Mouse (Mus musculus) MEL (cell line): ENCODE measurements around the gene Sorbs1. TPM values are rescaled to one million over a fixed set of nuclear protein-coding genes. Genes with fewer than 3 reads are reported as not detected.

Experiments
- DNase-seq: peaks from one replicate; pipeline ENCODE4 v3.0.0; 2011; ENCODE audit warnings: low read depth, low spot score
- H3K27ac ChIP-seq: 2 replicates; pipeline ENCODE4 v1.5.1; 2012; ENCODE audit warnings: low read depth, mild to moderate bottlenecking, control low read depth, low read length, moderate library complexity; ENCODE audit not compliant: control insufficient read depth
- H3K27me3 ChIP-seq, 2 experiments: fragments of 150-350 bp in 1 of 2; sonication (generic) in 1 of 2; 2 replicates each; pipeline ENCODE4 v1.6.1; 2012; ENCODE audit warnings: low read length in 2 of 2, mild to moderate bottlenecking in 2 of 2, improper control_type of control experiment in 1 of 2, moderate library complexity in 1 of 2; ENCODE audit not compliant: insufficient read depth in 2 of 2, control insufficient read depth in 1 of 2
- H3K36me3 ChIP-seq, 2 experiments: 2 replicates each; pipeline ENCODE4 v1.6.1; 2012 to 2014; ENCODE audit warnings: low read length in 2 of 2, improper control_type of control experiment in 1 of 2, inconsistent platforms in 1 of 2, mild to moderate bottlenecking in 1 of 2; ENCODE audit not compliant: insufficient read depth in 2 of 2, control insufficient read depth in 1 of 2
- H3K4me1 ChIP-seq, 2 experiments: fragments of 150-350 bp in 1 of 2; sonication (generic) in 1 of 2; 2 replicates each; pipeline ENCODE4 v1.6.1; 2012; ENCODE audit warnings: low read length in 2 of 2, improper control_type of control experiment in 1 of 2, mild to moderate bottlenecking in 1 of 2; ENCODE audit not compliant: insufficient read depth in 2 of 2, control insufficient read depth in 1 of 2
- H3K4me3 ChIP-seq, 2 experiments: fragments of 150-350 bp in 1 of 2; sonication (generic) in 1 of 2; 2 replicates each; pipeline ENCODE4 v1.5.1; 2012; ENCODE audit warnings: low read depth in 2 of 2, low read length in 2 of 2, mild to moderate bottlenecking in 2 of 2, moderate library complexity in 2 of 2, control low read depth in 1 of 2, improper control_type of control experiment in 1 of 2; ENCODE audit not compliant: control insufficient read depth in 1 of 2, insufficient read depth in 1 of 2
- H3K79me2 ChIP-seq: 2 replicates; pipeline ENCODE4 v1.6.1; 2012; ENCODE audit warnings: mild to moderate bottlenecking, low read length, moderate library complexity; ENCODE audit not compliant: control insufficient read depth, poor library complexity, insufficient read depth
- H3K9ac ChIP-seq: 2 replicates; pipeline ENCODE4 v1.6.1; 2012; ENCODE audit warnings: low read depth, mild to moderate bottlenecking, control low read depth, low read length, moderate library complexity; ENCODE audit not compliant: control insufficient read depth, poor library complexity, severe bottlenecking
- H3K9me3 ChIP-seq: fragments of 150-350 bp; sonication (generic); replicated peaks from 2 replicates; pipeline ENCODE4 v1.6.1; 2012; ENCODE audit warnings: mild to moderate bottlenecking, low read length, improper control_type of control experiment, moderate library complexity; ENCODE audit not compliant: insufficient read depth
- CHD2 ChIP-seq: IDR thresholded peaks from 2 replicates; pipeline ENCODE4 v1.6.1; 2011; ENCODE audit warnings: low read length, improper control_type of control experiment
- CTCF ChIP-seq, 3 experiments: IDR thresholded peaks in 2 of 3; conservative IDR thresholded peaks in 1 of 3; 2 replicates each; pipeline ENCODE4 v1.5.1; 2011 to 2012; ENCODE audit warnings: low read length in 3 of 3, low read depth in 2 of 3, mild to moderate bottlenecking in 2 of 3, improper control_type of control experiment in 1 of 3, inconsistent platforms in 1 of 3, mixed read lengths in 1 of 3, moderate library complexity in 1 of 3; ENCODE audit not compliant: control insufficient read depth in 1 of 3, insufficient read depth in 1 of 3, poor library complexity in 1 of 3, severe bottlenecking in 1 of 3
- ELF1 ChIP-seq: IDR thresholded peaks from 2 replicates; pipeline ENCODE4 v1.6.1; 2014; ENCODE audit warnings: low read depth, mild to moderate bottlenecking, inconsistent platforms, low read length, improper control_type of control experiment, moderate library complexity
- EP300 ChIP-seq, 2 experiments: IDR thresholded peaks; 2 replicates each; pipeline ENCODE4 v1.6.1; 2011; ENCODE audit warnings: improper control_type of control experiment in 2 of 2, low read length in 2 of 2, low read depth in 1 of 2, mild to moderate bottlenecking in 1 of 2
- ETS1 ChIP-seq: IDR thresholded peaks from 2 replicates; pipeline ENCODE4 v1.6.1; 2012; ENCODE audit warnings: low read depth, mild to moderate bottlenecking, inconsistent platforms, low read length, improper control_type of control experiment, moderate library complexity
- GABPA ChIP-seq: IDR thresholded peaks from 2 replicates; pipeline ENCODE4 v1.6.1; 2012; ENCODE audit warnings: low read depth, mild to moderate bottlenecking, inconsistent platforms, low read length, improper control_type of control experiment, moderate library complexity
- GATA1 ChIP-seq: IDR thresholded peaks from 2 replicates; pipeline ENCODE4 v1.6.1; 2011; ENCODE audit warnings: low read depth, low read length, improper control_type of control experiment
- HCFC1 ChIP-seq: IDR thresholded peaks from 2 replicates; pipeline ENCODE4 v1.6.1; 2012; ENCODE audit warnings: low read depth, mild to moderate bottlenecking, inconsistent platforms, low read length, improper control_type of control experiment, moderate library complexity
- JUND ChIP-seq: IDR thresholded peaks from 2 replicates; pipeline ENCODE4 v1.6.1; 2011; ENCODE audit warnings: low read depth, mild to moderate bottlenecking, improper control_type of control experiment, low read length
- KAT2A ChIP-seq: conservative IDR thresholded peaks from 2 replicates; pipeline ENCODE4 v1.6.1; 2012; ENCODE audit warnings: low read depth, low read length, improper control_type of control experiment, inconsistent platforms
- MAFK ChIP-seq: IDR thresholded peaks from 2 replicates; pipeline ENCODE4 v1.6.1; 2011; ENCODE audit warnings: low read depth, mild to moderate bottlenecking, low read length, improper control_type of control experiment, borderline replicate concordance
- MAZ ChIP-seq: IDR thresholded peaks from 2 replicates; pipeline ENCODE4 v1.6.1; 2012; ENCODE audit warnings: low read depth, mild to moderate bottlenecking, inconsistent platforms, low read length, improper control_type of control experiment
- MYC ChIP-seq: IDR thresholded peaks from 2 replicates; pipeline ENCODE4 v1.6.1; 2011; ENCODE audit warnings: low read depth, mild to moderate bottlenecking, low read length, improper control_type of control experiment, moderate library complexity
- NELFE ChIP-seq: IDR thresholded peaks from 2 replicates; pipeline ENCODE4 v1.6.1; 2011; ENCODE audit warnings: low read depth, low read length, improper control_type of control experiment
- NRF1 ChIP-seq: IDR thresholded peaks from 2 replicates; pipeline ENCODE4 v1.6.1; 2014; ENCODE audit warnings: low read depth, mild to moderate bottlenecking, inconsistent platforms, low read length, improper control_type of control experiment, moderate library complexity; ENCODE audit not compliant: poor library complexity, insufficient read depth, severe bottlenecking
- POLR2A ChIP-seq, 2 experiments: IDR thresholded peaks; 2 replicates each; pipeline ENCODE4 v1.6.1; 2011 to 2012; ENCODE audit warnings: low read length in 2 of 2, mild to moderate bottlenecking in 2 of 2, control low read depth in 1 of 2, improper control_type of control experiment in 1 of 2, low read depth in 1 of 2, moderate library complexity in 1 of 2; ENCODE audit not compliant: control insufficient read depth in 1 of 2, insufficient read depth in 1 of 2, poor library complexity in 1 of 2
- POLR2AphosphoS5 ChIP-seq: IDR thresholded peaks from 2 replicates; pipeline ENCODE4 v1.6.1; 2012; ENCODE audit warnings: low read depth, borderline replicate concordance, mild to moderate bottlenecking, inconsistent platforms, low read length, moderate library complexity, mixed read lengths
- RAD21 ChIP-seq: IDR thresholded peaks from 2 replicates; pipeline ENCODE4 v1.6.1; 2011; ENCODE audit warnings: mild to moderate bottlenecking, low read depth, low read length, improper control_type of control experiment
- RCOR1 ChIP-seq: IDR thresholded peaks from 2 replicates; pipeline ENCODE4 v1.6.1; 2012; ENCODE audit warnings: low read depth, mild to moderate bottlenecking, inconsistent platforms, low read length, improper control_type of control experiment
- SMC3 ChIP-seq: IDR thresholded peaks from 2 replicates; pipeline ENCODE4 v1.6.1; 2011; ENCODE audit warnings: low read depth, low read length, improper control_type of control experiment
- TCF12 ChIP-seq: IDR thresholded peaks from 2 replicates; pipeline ENCODE4 v1.6.1; 2014; ENCODE audit warnings: low read depth, mild to moderate bottlenecking, inconsistent platforms, low read length, improper control_type of control experiment, moderate library complexity
- UBTF ChIP-seq: IDR thresholded peaks from 2 replicates; pipeline ENCODE4 v1.6.1; 2012; ENCODE audit warnings: low read depth, mild to moderate bottlenecking, inconsistent platforms, low read length, improper control_type of control experiment, moderate library complexity, borderline replicate concordance; ENCODE audit not compliant: insufficient read depth
- USF1 ChIP-seq: IDR thresholded peaks from 2 replicates; pipeline ENCODE4 v1.6.1; 2014; ENCODE audit warnings: low read depth, mild to moderate bottlenecking, inconsistent platforms, low read length, improper control_type of control experiment, moderate library complexity
- ZC3H11A ChIP-seq: IDR thresholded peaks from 2 replicates; pipeline ENCODE4 v1.6.1; 2012; ENCODE audit warnings: low read depth, mild to moderate bottlenecking, inconsistent platforms, low read length, improper control_type of control experiment
- polyA plus RNA-seq, 2 experiments: library from polyadenylated mRNA; stranded (reverse) in 1 of 2; unstranded in 1 of 2; fragments of >175 nt in 1 of 2; fragments of >200 nt in 1 of 2; gene quantifications; 2 replicates each; pipeline versions ENCODE4 v1.2.1 to v1.2.4; 2012; ENCODE audit warnings: low replicate concordance in 2 of 2, low read depth in 1 of 2; ENCODE audit not compliant: insufficient read length in 2 of 2, insufficient read depth in 1 of 2, missing spikeins in 1 of 2
- total RNA-seq: library from RNA; depleted of rRNA; stranded (reverse); fragments of 300-350 nt; gene quantifications from 2 replicates; pipeline ENCODE4 v1.2.3, GENCODE M21; 2012

Sorbs1 gene
- total and polyA plus RNA-seq, 3 experiments = 1.3 to 5.3 TPM; not detected in 1

DNA sequence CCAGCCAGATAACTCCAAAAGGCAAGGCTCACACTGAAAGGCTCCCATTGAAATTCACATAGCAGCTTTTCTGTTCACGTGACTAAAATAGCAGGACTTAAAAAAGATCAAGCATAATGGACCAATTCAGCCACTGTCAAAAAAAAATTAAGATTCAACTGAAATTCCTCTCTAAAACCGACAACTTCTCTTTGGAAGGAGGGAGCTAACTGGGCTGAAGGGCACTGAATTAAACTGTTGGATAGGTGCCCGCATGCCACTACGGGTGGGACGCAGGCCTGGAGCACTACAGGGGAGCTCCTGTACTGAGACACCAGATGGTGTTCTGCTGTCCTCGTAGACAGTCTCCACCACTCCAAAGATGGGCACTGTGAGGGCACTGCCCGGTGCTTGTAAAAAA, 165.4 kb downstream of the Sorbs1 start:
- no peak overlapping the region for H3K4me3 ChIP-seq
- no peaks in the 10 kb centered on the region for H3K4me1 ChIP-seq
- H3K36me3 ChIP-seq = no peaks in the 10 kb centered on the region
- no peaks in the 10 kb centered on the region for H3K9me3 ChIP-seq
- no peak for TF ChIP-seq RCOR1
- no peak for TF ChIP-seq SMC3
- TF ChIP-seq POLR2A (IDR thresholded peaks at IDR 0.05; ENCODE audit: control insufficient read depth in 1 of 2, insufficient read depth in 1 of 2, low read depth in 1 of 2, low read length in 2 of 2, poor library complexity in 1 of 2) = no peak
- no peak for TF ChIP-seq USF1
- no peak for TF ChIP-seq GABPA
- no peak for TF ChIP-seq MAFK
- no peak for TF ChIP-seq ETS1
- no peak for TF ChIP-seq NELFE
- no peak for TF ChIP-seq RAD21
- TF ChIP-seq TCF12 = no peak
- no peak for TF ChIP-seq EP300 (IDR thresholded peaks at IDR 0.05; ENCODE audit: low read depth in 1 of 2, low read length in 2 of 2)
- no peak for TF ChIP-seq GATA1
- no peak for TF ChIP-seq NRF1
- H3K27ac ChIP-seq = no peak overlapping the region
- H3K27me3 ChIP-seq = no peaks in the 10 kb centered on the region
- H3K9ac ChIP-seq = no peak overlapping the region
- DNase-seq = no peak
- H3K79me2 ChIP-seq = no peaks in the 10 kb centered on the region

DNA sequence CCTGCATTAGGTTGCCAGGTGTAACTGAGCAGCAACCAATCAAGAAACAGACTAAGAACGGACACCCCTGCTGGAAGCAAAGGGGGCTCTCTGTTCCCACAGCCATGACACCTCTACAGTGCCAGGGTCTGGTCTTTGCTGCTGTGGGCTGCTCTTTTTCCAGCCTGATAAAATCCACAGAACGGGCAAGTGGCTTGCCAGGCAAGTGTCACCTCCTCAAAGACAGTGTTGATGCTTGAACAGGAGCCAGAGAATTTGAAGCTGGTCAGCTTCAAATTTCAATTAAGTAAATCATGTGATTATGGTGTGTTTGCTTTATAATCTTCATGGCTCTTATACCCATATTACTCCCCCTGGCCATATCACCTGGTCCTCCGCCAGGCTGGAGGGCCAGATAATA, 166.7 kb downstream of the Sorbs1 start:
- no peaks in the 10 kb centered on the region for H3K27me3 ChIP-seq
- no peaks in the 10 kb centered on the region for H3K36me3 ChIP-seq
- H3K79me2 ChIP-seq = no peaks in the 10 kb centered on the region
- TF ChIP-seq ZC3H11A (no peak), MAZ (no peak), KAT2A (no peak), GABPA (no peak), CHD2 (no peak), HCFC1 (no peak), NRF1 (no peak), POLR2AphosphoS5 (no peak), UBTF (no peak), ELF1 (no peak), SMC3 (no peak), NELFE (no peak), USF1 (no peak), MAFK (no peak), GATA1 (no peak), RCOR1 (no peak), JUND (no peak), CTCF (IDR thresholded peaks at IDR 0.05 in 2 of 3, conservative IDR thresholded peaks at IDR 0.05 in 1 of 3; ENCODE audit: control insufficient read depth in 1 of 3, insufficient read depth in 1 of 3, low read depth in 2 of 3, low read length in 3 of 3, poor library complexity in 1 of 3, severe bottlenecking in 1 of 3) (no peak), MYC (no peak)
- H3K9me3 ChIP-seq = no peaks in the 10 kb centered on the region
- no peak overlapping the region for H3K4me3 ChIP-seq
- no peak for DNase-seq
- H3K9ac ChIP-seq = no peak overlapping the region
- no peaks in the 10 kb centered on the region for H3K4me1 ChIP-seq
- no peak overlapping the region for H3K27ac ChIP-seq
